Mouse (Mus musculus): Measurements from ENCODE around the gene Padi1. TPM values are rescaled to one million over a fixed set of nuclear protein-coding genes. Genes with fewer than 3 reads are reported as not detected.

Padi1 gene
- polyA plus RNA-seq, 1 experiment from 2014 or later, result 0.07 TPM

DNA sequence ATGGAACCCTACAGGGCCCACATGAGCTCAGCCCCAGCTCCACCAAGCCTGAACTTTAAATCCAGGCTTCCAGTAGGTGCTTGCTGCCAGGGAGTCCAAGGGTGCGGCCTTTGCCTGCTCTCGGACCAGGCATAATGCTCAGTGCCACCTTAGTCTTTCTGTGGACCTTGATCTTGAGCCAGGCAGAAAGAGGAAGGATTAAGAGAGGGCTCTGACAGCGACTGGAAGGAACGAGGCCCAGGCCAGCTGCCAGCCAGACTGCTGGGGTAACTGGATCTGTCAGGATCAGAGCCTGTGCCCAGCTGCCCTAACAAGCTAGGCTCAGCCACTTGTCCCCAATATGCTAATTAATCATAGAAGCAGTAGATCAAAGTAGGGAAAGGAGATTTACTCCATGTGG lies 34.2 kb upstream of the Padi1 start:
- no peaks in the 10 kb centered on the region for H3K36me3 ChIP-seq (ENCODE audit: control insufficient read depth, insufficient read depth)
- no peak overlapping the region for H3K4me3 ChIP-seq (ENCODE audit: low read length)
- no peak for ATAC-seq (replicated peaks; ENCODE audit: extremely low read depth, insufficient read depth, low FRiP score)
- H3K4me2 ChIP-seq (ENCODE audit: low read depth, low read length), result no peak overlapping the region
- H3K9ac ChIP-seq (ENCODE audit: low read length), result no peak overlapping the region
- H3K27ac ChIP-seq (ENCODE audit: low read length), result no peak overlapping the region
- H3K9me3 ChIP-seq (replicated peaks; ENCODE audit: control insufficient read depth, low read length), result 0 out of 2 replicates have a peak, but pooled peaks cover 5% of the 10 kb centered on the region
- H3K4me1 ChIP-seq (ENCODE audit: control insufficient read depth, insufficient read depth, low read length), result no peaks in the 10 kb centered on the region
- 63% methylated on average over 4 of the region's 4 CpGs for WGBS
- no peaks in the 10 kb centered on the region for H3K27me3 ChIP-seq (ENCODE audit: control insufficient read depth, insufficient read depth, low read length)

DNA sequence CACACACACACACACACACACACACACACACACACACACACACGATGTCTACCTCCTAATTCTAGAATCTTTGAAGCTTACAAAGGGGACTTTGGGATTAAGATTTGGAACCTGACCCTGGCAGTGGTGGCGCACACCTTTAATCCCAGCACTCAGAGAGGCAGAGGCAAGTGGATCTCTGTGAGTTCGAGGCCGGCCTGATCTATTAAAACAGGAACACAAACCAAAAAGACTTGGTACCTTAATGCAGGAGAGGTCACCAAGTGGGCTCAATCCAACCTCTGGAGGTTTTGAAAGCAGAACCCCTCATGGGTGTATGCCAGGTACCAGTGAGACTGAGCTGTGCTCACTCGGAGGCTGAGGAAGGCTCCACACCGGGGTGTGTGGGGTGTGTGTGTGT lies 33.5 kb upstream of the Padi1 start:
- Histone ChIP-seq H3K9me3 (replicated peaks; ENCODE audit: control insufficient read depth, low read length) (0 out of 2 replicates have a peak, but pooled peaks cover 8% of the 10 kb centered on the region), H3K27me3 (ENCODE audit: control insufficient read depth, insufficient read depth, low read length) (no peaks in the 10 kb centered on the region), H3K4me1 (ENCODE audit: control insufficient read depth, insufficient read depth, low read length) (no peaks in the 10 kb centered on the region), H3K9ac (ENCODE audit: low read length) (no peak overlapping the region), H3K4me3 (ENCODE audit: low read length) (no peak overlapping the region), H3K27ac (ENCODE audit: low read length) (no peak overlapping the region), H3K4me2 (ENCODE audit: low read depth, low read length) (no peak overlapping the region), H3K36me3 (ENCODE audit: control insufficient read depth, insufficient read depth) (no peaks in the 10 kb centered on the region)
- WGBS, result 80% methylated on average over 6 of the region's 6 CpGs
- ATAC-seq (replicated peaks; ENCODE audit: extremely low read depth, insufficient read depth, low FRiP score), result no peak

DNA sequence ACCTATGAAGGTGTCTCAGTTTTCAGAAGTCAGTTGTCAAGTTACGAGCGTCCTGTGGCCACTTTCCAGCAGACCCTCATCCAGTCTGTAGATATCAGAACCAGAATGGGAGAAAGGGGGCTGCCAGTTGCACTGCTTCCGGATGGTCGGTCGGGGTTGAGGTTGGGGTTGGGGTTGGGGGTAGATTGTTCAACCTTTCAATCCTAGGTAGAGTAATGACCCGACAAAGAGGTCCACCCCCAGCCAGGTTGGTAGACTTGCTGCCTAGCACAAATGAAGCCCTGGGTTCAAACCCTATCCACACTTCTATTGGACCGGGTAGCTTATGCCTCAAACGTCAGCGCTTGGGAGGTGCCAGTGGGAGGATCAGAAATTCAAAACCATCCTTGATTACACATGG lies 33.1 kb upstream of the Padi1 start:
- Histone ChIP-seq H3K4me2 (ENCODE audit: low read depth, low read length) (no peak overlapping the region), H3K27ac (ENCODE audit: low read length) (no peak overlapping the region), H3K36me3 (ENCODE audit: control insufficient read depth, insufficient read depth) (no peaks in the 10 kb centered on the region), H3K27me3 (ENCODE audit: control insufficient read depth, insufficient read depth, low read length) (no peaks in the 10 kb centered on the region), H3K9ac (ENCODE audit: low read length) (no peak overlapping the region), H3K9me3 (replicated peaks; ENCODE audit: control insufficient read depth, low read length) (0 out of 2 replicates have a peak, but pooled peaks cover 11% of the 10 kb centered on the region), H3K4me1 (ENCODE audit: control insufficient read depth, insufficient read depth, low read length) (no peaks in the 10 kb centered on the region), H3K4me3 (ENCODE audit: low read length) (no peak overlapping the region)
- ATAC-seq (replicated peaks; ENCODE audit: extremely low read depth, insufficient read depth, low FRiP score), result no peak
- 81% methylated on average over 9 of the region's 9 CpGs for WGBS

DNA sequence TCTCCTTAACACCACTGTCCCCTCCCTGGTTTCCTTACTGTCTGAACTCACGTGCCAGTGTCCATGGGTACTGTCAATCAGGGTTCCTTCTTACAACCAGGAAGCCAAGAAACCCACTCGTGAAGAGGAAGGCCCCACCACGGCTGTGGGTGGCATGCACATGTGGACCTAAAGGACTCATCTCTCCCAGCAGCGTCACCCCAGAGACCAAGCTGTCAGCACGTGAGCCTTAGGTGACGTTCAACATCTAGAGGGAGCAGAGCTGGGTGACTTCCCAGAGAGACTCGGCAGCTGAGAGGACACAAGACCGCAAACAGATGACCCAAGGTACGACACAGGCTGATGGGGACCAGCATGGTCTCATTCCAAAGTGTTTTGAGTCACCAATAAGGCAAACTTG lies 31.9 kb upstream of the Padi1 start:
- Histone ChIP-seq H3K4me1 (ENCODE audit: control insufficient read depth, insufficient read depth, low read length) (no peaks in the 10 kb centered on the region), H3K4me3 (ENCODE audit: low read length) (no peak overlapping the region), H3K9me3 (replicated peaks; ENCODE audit: control insufficient read depth, low read length) (peaks cover 15% of the 10 kb centered on the region), H3K27me3 (ENCODE audit: control insufficient read depth, insufficient read depth, low read length) (no peaks in the 10 kb centered on the region), H3K4me2 (ENCODE audit: low read depth, low read length) (no peak overlapping the region), H3K9ac (ENCODE audit: low read length) (no peak overlapping the region), H3K27ac (ENCODE audit: low read length) (no peak overlapping the region), H3K36me3 (ENCODE audit: control insufficient read depth, insufficient read depth) (no peaks in the 10 kb centered on the region)
- no peak for ATAC-seq (replicated peaks; ENCODE audit: extremely low read depth, insufficient read depth, low FRiP score)
- WGBS, result 60% methylated on average over 9 of the region's 9 CpGs

DNA sequence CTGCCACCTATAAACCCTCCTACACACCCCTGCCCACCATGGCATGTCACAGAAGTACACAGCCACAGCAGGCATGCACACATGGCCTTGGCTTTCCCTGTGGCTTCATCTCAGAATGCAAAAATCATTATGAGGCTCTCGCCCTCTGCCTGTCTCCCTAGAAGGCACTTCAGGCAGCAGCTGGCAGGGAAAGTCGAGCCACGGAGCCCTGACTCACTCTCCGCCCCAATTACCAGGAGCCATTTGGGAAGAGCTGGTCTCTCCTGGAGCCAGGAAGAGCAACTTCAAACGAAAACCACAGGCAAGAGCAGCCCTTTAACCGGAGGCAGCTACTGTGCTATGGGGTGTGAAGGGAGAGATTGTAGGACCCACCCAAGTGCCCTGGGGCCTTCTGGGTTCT lies 31.1 kb upstream of the Padi1 start:
- 48% methylated on average over 6 of the region's 6 CpGs for WGBS
- Histone ChIP-seq H3K36me3 (ENCODE audit: control insufficient read depth, insufficient read depth) (no peaks in the 10 kb centered on the region), H3K4me2 (ENCODE audit: low read depth, low read length) (no peak overlapping the region), H3K9ac (ENCODE audit: low read length) (no peak overlapping the region), H3K27ac (ENCODE audit: low read length) (no peak overlapping the region), H3K27me3 (ENCODE audit: control insufficient read depth, insufficient read depth, low read length) (no peaks in the 10 kb centered on the region), H3K4me3 (ENCODE audit: low read length) (no peak overlapping the region), H3K4me1 (ENCODE audit: control insufficient read depth, insufficient read depth, low read length) (no peaks in the 10 kb centered on the region), H3K9me3 (replicated peaks; ENCODE audit: control insufficient read depth, low read length) (peaks cover 13% of the 10 kb centered on the region)
- no peak for ATAC-seq (replicated peaks; ENCODE audit: extremely low read depth, insufficient read depth, low FRiP score)

DNA sequence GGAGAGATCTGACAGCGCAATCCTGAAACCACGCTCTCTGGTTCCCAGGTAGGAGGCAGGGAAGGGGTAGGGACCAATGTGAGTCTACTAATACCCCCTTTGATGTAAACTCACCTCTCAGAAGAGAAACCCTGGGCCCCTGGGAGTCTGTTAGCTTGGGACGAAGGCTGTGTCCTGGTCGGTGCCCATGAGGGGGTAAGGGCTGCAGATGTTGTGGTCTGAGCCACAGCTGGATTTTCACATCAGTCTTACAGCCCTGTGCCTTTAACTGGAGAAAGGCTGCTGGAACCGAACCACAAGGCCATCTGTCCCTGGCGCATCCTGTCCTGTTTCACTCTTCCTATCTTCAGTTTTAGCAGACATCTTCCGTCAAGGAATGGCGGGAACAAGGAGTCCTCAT lies 30.6 kb upstream of the Padi1 start:
- Histone ChIP-seq H3K27me3 (ENCODE audit: control insufficient read depth, insufficient read depth, low read length) (no peaks in the 10 kb centered on the region), H3K4me1 (ENCODE audit: control insufficient read depth, insufficient read depth, low read length) (no peaks in the 10 kb centered on the region), H3K9ac (ENCODE audit: low read length) (no peak overlapping the region), H3K36me3 (ENCODE audit: control insufficient read depth, insufficient read depth) (no peaks in the 10 kb centered on the region), H3K9me3 (replicated peaks; ENCODE audit: control insufficient read depth, low read length) (peaks cover 13% of the 10 kb centered on the region), H3K27ac (ENCODE audit: low read length) (no peak overlapping the region), H3K4me2 (ENCODE audit: low read depth, low read length) (no peak overlapping the region), H3K4me3 (ENCODE audit: low read length) (no peak overlapping the region)
- WGBS, result 79% methylated on average over 8 of the region's 8 CpGs
- ATAC-seq (replicated peaks; ENCODE audit: extremely low read depth, insufficient read depth, low FRiP score), result no peak

DNA sequence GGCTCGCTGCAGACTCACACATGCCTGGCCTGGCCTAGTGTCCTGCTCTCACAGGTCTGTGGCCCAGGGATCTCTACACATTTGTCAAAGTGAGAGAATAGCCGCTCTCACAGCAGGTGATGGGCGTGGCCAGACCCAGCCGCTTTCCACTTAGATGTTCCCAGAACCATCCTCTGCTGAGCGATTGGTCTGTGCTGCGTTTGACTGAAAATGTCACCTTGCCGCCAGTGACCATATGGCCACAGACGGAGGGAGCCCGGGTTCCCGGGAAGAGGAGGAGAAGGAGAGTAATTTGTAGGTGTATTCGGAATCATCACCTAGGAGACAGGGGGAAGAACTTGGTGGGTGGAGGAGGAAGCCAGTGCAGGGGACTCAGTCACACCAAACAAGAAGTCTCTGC lies 27.4 kb upstream of the Padi1 start:
- no peak for ATAC-seq (replicated peaks; ENCODE audit: extremely low read depth, insufficient read depth, low FRiP score)
- Histone ChIP-seq H3K4me1 (ENCODE audit: control insufficient read depth, insufficient read depth, low read length) (peaks cover 3% of the 10 kb centered on the region; the same call in 1 of the 2 replicates), H3K9me3 (replicated peaks; ENCODE audit: control insufficient read depth, low read length) (peaks cover 13% of the 10 kb centered on the region), H3K27ac (ENCODE audit: low read length) (no peak overlapping the region), H3K4me2 (ENCODE audit: low read depth, low read length) (no peak overlapping the region), H3K4me3 (ENCODE audit: low read length) (no peak overlapping the region), H3K36me3 (ENCODE audit: control insufficient read depth, insufficient read depth) (no peaks in the 10 kb centered on the region), H3K9ac (ENCODE audit: low read length) (no peak overlapping the region), H3K27me3 (ENCODE audit: control insufficient read depth, insufficient read depth, low read length) (no peaks in the 10 kb centered on the region)
- whole genome bisulfite sequencing, result 53% methylated on average over 11 of the region's 11 CpGs

DNA sequence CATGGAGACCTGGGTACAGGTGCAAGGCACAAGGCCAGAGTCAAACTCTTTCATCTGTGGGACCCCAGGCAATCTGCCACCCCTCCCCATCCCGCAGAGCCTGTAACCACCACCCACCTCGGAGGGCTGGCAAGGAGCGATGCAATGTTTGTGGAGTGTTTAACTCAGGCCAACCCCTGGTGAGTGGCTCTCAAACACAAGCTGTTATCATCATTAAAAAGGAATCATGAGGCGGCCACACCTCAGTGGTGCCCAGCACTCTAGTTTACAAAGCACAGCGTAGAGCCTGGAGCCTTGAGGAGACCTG lies 27.1 kb upstream of the Padi1 start:
- H3K4me3 ChIP-seq (ENCODE audit: low read length), result no peak overlapping the region
- no peak for ATAC-seq (replicated peaks; ENCODE audit: extremely low read depth, insufficient read depth, low FRiP score)
- no peaks in the 10 kb centered on the region for H3K36me3 ChIP-seq (ENCODE audit: control insufficient read depth, insufficient read depth)
- H3K27me3 ChIP-seq (ENCODE audit: control insufficient read depth, insufficient read depth, low read length), result no peaks in the 10 kb centered on the region
- H3K9ac ChIP-seq (ENCODE audit: low read length), result no peak overlapping the region
- H3K27ac ChIP-seq (ENCODE audit: low read length), result no peak overlapping the region
- peaks cover 3% of the 10 kb centered on the region; the same call in 1 of the 2 replicates for H3K4me1 ChIP-seq (ENCODE audit: control insufficient read depth, insufficient read depth, low read length)
- WGBS, result 78% methylated on average over 5 of the region's 5 CpGs
- H3K4me2 ChIP-seq (ENCODE audit: low read depth, low read length), result no peak overlapping the region
- H3K9me3 ChIP-seq (replicated peaks; ENCODE audit: control insufficient read depth, low read length), result peaks cover 13% of the 10 kb centered on the region

DNA sequence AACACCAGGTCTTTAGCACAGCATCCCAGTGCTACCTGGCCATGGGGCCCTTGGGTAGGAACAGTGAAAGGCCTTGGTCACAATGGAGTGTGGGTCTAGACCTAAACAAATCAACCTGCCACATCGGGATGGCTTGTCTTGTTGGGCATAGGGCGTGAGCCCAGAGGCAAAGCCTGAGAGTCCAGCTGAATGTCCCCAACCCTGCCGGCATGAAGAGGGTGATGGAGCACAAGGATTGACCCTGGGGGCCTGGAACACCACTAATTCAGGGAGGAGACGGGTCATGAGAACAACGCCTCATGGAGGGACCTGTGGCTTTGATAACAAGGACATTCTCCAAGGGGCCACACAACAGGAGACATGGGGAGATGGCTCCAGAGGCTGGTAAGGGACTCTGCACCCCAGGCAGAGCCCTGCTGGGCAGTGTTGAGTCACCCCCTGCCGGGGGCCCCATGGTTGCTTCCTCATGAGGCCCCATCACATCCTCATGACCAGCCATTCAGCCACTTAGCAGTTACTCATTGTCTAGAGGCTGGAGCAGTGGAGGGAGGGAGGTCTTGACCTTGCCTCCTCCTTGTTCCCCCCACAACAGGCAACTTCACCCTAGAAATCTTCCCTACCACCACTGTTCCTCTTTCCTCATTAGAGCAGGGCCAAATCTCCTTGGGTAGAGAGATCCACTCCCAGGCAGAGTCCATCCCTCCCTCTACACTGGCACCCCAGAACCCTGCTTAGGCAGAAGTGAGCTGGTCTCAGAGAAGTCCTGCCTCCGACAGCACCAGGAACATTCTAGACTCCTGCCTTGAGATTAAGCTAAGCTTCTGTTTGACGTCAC lies 26.5 kb upstream of the Padi1 start:
- Histone ChIP-seq H3K4me3 (ENCODE audit: low read length) (no peak overlapping the region), H3K36me3 (ENCODE audit: control insufficient read depth, insufficient read depth) (no peaks in the 10 kb centered on the region), H3K9me3 (replicated peaks; ENCODE audit: control insufficient read depth, low read length) (peaks cover 13% of the 10 kb centered on the region), H3K27me3 (ENCODE audit: control insufficient read depth, insufficient read depth, low read length) (no peaks in the 10 kb centered on the region), H3K27ac (ENCODE audit: low read length) (no peak overlapping the region), H3K9ac (ENCODE audit: low read length) (no peak overlapping the region), H3K4me2 (ENCODE audit: low read depth, low read length) (no peak overlapping the region), H3K4me1 (ENCODE audit: control insufficient read depth, insufficient read depth, low read length) (peaks cover 3% of the 10 kb centered on the region; the same call in 1 of the 2 replicates)
- 79% methylated on average over 8 of the region's 8 CpGs for WGBS
- no peak; the same call in 1 of the 2 replicates for ATAC-seq (replicated peaks; ENCODE audit: extremely low read depth, insufficient read depth, low FRiP score)
